Mouse (Mus musculus) layer of hippocampus, postnatal 36 days (tissue): ENCODE measurements around the gene Cacna1a. TPM values are rescaled to one million over a fixed set of nuclear protein-coding genes. Genes with fewer than 3 reads are reported as not detected.

ENCODE experiments used
- DNase-seq, 2 experiments: peaks; one replicate each; pipeline ENCODE4 v3.0.0; 2022
- total RNA-seq, 2 experiments: library from RNA; stranded (reverse); gene quantifications; 2 replicates each; pipeline ENCODE4 v1.2.3; 2021

Gene Cacna1a
- total RNA-seq: 100 to 1,000 TPM; 191 to 224 TPM

GRCm38 (mm10) chr8:84388275-84388674 lies at the start of gene Cacna1a:
TSS of gene Cacna1a (plus strand) at chr8:84388440.
- no peak for DNase-seq

GRCm38 (mm10) chr8:84338493-84338892 lies 49.7 kb upstream of the Cacna1a start:
- DNase-seq: no peak

DNA sequence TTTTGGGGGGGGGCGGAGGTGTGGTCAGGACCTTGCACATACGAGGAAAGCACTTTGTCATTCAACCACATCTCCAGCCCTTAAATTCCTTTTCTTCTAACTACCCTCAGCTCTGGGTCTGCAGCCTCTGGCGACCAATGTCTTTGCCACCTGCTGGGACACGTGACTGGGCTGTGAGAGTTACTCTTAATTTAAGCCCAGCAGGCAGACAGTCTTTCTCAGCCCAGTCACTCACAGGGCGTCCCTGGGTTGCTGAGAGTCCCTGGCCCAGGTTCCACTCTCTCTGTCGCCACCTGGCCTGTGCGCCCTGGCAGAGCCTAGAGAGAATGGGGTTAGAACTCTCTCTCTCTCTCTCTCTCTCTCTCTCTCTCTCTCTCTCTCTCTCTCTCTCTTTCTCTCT lies 48.9 kb upstream of the Cacna1a start:
- no peak for DNase-seq

DNA sequence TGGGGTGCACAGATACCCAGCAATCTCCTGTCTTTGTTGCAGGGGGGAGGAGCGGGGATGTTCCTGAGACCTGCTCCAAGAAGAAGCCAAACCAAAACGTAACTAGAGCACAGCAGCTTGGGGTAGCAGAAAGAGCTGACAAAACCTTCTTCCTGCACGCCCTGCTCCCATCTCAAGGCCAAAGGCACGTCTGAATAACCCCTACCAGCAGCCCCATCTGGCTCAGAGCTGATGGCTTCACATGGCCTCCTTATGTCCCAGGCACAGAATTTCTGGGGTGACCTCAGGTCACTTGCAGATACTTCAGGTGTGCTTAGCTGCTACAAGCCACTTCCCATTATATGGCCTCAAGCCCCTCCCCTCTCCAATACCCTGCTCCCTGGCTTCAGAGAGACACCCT lies 48.4 kb upstream of the Cacna1a start:
- no peak for DNase-seq

DNA sequence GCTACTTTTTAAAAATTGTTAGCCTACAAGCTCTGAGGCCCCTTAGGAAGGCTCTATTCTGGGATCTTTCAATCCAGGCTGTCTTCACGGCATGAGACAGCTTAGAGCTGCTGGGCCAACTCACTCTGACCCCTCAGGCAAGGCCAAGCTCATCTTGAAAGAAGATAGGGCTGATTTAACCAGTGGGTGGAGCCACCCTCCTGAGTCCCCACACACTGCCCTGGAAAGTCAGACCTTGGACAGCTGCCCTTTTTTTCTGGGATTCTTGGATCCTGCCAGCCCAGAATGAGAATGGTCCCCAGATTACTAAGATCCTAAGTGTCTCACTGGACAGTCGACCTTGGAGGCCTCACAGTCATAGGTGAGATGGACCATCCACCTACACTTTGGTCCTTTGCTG lies 47.6 kb upstream of the Cacna1a start:
- no peak for DNase-seq

DNA sequence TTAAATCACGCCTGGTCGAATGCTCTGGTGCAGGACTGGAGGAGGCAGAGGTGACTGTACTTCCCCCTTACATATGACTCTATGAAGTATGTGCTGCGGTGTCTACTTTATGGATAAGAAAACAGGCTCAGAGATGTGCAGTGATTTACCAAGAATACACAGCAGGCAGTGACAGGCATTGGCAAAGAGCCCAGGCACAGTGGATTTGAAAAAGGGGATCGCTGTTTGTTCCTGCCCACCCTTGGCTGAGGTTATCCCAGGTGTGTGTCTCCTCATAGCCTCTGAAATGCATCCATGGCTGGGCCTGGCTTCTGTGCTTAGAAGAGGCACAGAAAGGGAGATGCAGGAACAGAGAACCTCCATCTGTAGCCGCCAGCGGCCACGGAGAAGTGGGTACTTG lies 42.7 kb upstream of the Cacna1a start:
- DNase-seq: no peak

- DNase-seq: no peak
Measured at GRCm38 (mm10) chr8:84346421-84346820, 41.8 kb upstream of the Cacna1a start.

DNA sequence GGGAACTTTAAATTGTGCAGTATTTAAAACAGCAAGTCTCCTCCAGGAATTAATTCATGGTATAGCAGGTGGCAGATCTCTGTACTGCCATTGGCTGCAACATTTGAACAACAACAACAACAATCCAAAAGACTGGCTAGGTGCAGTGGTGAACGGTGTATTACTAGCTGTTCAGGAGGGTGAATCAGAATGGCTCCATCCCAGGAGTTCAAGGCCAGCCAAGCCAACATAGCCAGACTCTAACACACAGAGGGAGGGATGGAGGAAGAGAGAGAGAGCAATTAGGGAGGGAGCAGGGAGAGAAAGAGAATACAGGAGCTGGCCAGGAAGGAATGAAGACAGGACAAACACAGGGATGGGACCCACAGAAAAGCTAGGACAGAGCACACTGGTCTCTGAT lies 38.7 kb upstream of the Cacna1a start:
- DNase-seq: no peak

DNA sequence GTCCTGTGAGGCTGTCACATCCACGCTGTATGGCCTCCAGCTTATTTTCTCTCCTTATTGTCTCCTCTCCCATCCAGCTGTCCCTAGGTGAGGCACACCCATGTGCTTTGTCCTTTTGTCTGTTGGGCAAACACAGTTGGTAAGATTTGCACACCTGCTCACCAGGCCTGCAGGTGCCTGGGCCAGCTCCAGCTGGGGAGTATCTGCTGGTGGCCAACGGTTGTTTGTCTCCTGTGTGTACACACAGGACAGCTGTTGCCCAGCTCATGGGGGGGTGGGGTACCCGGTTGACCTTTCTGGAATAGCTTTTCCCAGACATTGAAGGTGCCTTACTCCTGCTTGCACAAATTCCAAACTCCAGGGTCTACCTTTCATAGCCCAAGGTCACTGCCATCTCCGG lies 37.3 kb upstream of the Cacna1a start:
- DNase-seq: no peak

DNA sequence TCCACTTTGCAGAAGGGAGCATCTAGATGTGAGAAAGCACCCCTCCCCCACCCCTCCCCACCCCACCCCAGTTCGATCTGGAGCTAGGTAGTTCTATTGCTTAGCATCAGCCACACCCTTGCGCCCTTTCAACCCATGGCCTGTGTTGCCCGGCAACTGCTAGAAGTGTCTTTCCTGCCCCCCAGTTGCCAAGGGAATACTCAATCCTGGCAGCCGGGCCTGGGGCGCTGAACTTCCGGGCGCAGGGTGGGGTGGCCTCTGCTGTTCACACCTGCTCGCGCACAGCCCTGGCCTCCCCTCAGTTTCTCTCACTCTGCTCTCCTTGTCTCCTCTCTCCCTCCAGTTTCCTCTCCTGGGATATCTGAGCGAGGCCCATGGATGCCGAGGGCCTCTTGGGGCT lies 31.8 kb upstream of the Cacna1a start:
- no peak for DNase-seq

DNA sequence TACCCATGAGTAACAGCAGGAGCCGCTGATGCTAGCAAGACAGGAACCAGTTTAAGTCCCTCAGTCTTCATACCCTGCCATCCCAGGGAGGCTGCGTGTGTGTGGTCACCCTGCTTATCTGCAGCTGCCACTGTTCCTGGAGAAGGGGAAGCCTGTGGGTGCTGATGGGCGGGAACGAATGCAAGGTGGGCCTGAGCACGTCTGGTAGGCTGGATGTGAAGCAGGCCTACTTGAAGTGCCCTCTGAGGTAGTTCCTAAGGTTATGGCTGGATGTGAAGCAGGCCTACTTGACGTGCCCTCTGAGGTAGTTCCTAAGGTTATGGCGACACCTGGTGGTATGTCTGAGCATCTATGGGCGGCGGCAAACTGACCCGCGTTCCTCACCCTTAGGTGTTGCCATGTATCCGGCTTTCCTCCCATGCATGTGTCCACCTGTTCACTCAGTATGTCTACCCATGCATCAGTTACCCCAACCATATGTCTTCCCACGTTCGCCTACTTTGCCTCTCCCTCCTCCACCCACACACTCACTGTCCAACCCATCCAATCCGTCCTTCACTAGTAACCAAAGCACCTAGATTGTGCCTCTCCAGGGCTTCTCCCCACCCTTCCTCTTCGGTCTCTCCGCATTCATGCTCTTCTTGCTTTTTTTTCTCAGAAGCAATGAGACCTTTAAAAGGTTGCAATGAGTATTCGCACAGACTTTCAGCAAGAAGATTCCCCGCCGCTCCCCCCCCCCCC lies 30.4 kb upstream of the Cacna1a start:
- DNase-seq: peak; percentile 66 to 76

DNA sequence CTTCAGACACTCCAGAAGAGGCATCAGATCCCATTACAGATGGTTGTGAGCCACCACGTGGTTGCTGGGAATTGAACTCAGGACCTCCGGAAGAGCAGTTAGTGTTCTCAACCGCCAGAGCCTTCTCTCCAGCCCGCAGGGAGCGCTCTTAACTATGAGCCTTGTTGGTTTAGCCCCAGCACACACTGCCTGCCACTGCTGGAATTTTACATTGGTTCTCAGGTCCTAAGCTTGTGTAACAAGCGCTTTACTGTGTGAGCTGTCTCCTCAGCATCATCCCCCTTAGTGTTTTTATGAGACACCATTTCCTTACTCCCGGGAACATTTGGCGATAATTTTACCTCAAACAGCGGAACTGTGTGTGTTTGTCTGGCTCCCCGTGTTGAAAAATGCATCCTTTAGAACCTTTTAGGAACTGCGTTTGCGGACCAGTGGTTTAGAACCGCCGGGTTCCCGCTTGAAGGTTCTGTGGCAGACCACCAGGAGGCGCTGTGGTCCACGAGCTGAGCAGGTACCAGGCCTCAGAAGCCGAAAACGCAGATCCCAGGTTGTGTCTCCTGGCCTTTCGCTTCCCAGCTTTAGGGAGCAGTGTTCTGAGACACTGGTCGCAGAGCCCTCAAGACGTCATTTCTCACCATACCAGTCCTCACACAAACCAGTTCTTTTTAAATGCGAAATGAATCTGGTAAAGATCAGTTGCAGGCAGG lies 24.7 kb upstream of the Cacna1a start:
- peak; percentile 78 to 84 for DNase-seq

DNA sequence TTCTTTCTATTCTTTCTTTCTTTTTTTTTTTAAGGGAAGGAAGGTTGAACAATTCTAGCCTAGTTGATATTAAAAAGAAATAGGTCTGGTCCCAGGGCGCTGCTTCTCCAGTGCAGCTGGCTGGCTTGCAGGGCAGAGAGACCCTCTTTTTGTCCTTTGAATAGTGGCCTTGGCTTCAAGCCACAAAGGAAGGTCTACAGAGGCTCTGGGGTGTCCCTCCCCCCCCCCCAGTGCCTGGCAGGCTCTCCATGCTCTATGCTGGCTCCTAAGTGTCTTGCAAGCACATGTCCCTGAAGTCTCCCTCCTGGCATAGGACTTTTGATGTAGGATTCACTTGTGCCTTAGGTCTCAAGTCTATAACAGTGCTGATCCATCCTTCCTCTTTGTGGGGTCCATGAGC lies 23.0 kb upstream of the Cacna1a start:
- no peak for DNase-seq

GRCm38 (mm10) chr8:84370972-84371371 lies 17.3 kb upstream of the Cacna1a start:
- DNase-seq: no peak

- no peak for DNase-seq
Measured at GRCm38 (mm10) chr8:84375038-84375437, 13.2 kb upstream of the Cacna1a start.

DNA sequence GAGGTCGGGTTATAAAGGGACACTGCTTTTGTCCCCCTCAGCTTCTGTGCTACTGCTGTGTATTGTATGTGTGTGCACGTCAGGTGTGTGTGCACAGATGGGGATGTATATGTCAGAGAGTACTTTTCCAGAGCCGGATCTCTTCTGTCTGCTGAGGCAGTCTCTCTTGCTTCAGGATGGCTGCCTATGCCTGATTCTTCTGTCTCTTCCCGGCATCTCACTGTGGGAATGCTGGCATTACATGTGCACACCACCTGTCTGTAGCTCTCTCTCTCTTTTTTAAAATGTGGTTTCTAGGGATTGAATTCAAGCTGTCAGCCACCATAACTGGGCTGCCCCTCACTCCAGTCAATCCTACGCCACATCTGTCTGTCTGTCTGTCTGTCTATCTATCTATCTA lies 12.4 kb upstream of the Cacna1a start:
- DNase-seq: no peak

DNA sequence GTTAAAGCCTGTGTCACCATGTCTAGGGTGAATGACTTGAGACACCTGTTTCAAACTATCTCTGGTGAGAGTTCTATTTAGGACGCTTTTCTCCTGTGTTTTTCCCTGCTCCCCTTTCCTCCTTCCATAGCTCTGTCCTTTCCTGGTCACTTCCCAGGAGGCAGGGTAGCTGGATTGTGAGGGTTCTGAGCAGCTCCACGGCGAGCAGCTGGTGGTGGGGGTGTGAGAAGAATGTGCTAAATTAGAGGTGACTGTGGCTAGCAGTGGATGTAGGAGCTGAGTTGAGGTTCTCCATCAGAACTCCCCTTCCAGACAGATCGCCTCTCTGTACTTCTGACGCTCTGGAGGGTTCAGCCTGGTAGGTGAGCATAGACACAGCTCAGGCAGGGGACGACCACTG lies 11.7 kb upstream of the Cacna1a start:
- DNase-seq: no peak

DNA sequence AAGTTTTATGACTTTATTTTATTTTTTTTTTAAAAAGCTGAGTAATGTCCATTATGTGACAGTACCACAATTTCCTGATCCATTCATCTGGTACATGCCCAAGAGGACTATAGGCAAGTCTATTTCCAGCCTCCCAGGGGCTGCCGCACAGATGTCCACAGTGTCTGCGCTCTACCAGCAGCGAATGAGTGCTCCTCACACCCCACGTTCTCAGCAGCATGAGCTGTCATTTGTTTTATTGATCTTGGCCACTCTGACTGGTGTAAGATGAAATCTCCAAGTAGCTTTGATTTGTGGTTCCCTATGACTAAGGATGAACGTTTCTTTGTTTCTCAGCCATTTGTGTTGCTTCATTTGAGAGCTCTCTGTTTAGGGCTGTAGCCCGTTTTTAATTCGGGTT lies 6.6 kb upstream of the Cacna1a start:
- DNase-seq: no peak

DNA sequence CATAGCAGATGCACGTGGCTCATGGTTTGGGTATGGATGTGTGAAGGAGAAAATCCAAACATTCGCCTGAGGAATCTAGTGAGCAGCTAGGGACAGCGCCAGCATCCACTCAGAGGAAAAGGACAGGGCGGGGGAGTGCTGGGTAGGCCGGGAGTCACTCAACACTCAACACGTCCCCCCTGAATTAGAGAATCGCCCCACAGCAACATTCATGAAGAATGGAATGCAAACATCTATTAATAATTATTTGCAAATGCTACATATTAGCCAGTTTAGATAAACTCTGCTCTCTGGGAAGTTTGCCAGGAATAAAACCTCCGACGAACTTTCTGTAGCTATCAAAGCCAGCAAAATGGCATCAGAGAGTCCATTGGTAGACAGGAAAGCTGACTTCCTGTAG lies 533 bp downstream of the Cacna1a start:
- no peak for DNase-seq

DNA sequence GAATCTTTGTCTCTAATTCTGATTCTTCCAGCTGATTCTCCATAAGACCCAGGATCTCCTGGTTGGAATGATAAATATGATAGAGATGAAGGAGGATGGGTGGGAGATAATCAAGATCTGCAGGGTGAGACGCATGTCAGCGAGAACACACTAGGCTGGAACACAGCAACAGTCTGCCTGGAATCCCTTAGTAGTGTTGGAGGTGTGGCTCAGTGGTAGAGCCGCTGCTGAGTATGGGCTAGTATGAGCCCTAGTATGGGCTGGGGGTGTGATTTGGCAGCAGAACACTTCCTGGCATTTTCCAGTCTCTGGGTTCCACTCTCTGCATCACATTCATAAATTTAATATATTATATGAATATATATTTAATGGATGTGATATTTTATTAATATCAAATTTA lies 933 bp downstream of the Cacna1a start:
- no peak for DNase-seq

DNA sequence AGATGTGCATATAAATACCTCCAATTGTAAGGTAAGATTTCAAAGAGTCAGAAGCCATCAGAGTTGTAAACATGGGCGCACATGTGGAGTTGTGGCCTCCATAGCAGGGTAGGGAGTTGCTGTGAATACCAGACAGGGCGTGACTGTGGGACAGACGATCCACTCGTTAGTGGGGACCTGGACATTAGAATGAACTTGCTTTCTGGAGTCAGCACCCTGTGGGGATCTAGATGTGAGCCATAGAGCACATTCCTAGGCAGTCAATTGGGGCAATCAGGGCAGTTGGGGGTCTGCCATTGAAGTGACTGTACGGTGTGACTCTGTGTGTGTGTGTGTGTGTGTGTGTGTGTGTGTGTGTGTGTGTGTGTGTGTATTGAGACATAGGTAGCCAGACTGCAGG lies 3.4 kb downstream of the Cacna1a start:
- no peak for DNase-seq

DNA sequence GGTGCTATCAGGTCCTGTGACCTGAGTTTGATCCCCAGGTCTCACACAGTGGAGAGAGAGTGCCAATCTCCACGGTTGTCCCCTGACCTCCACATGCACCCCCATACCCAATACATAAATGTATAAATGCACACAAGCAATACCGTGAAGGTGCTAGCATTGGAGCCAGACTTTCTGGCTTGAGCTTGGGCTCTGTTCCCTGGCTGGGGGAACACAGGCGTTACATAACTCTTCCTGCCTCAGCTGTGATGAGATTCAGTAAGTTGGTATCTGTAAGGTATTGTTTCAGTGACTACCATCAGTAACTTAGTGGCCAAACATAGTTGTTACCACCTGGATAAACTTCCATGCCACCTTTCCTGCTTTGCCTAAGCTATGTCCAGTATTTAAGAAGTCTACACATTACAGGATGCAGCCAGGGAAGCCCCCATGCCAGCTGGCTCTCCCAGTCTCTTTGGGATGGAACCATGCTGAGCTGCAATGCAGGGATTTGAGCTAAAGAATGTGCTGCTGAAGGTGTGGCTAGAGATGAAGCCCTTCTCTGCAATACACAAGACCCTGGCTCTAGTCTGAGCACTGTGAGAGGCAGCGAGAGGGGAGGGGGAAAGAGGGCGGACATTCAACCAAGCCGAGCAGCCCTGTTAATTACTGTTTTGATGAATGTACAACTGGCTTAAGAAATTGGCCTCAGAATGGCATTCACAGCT lies 7.7 kb downstream of the Cacna1a start:
- DNase-seq: no peak
